Mouse (Mus musculus): ENCODE measurements at regions not wholly inside any gene's neighbourhood (a gene's known extent, or its start where the extent isn't known, plus 50 kb on each side); places are given as distances from the start of the nearest gene placed in this dataset.

DNA sequence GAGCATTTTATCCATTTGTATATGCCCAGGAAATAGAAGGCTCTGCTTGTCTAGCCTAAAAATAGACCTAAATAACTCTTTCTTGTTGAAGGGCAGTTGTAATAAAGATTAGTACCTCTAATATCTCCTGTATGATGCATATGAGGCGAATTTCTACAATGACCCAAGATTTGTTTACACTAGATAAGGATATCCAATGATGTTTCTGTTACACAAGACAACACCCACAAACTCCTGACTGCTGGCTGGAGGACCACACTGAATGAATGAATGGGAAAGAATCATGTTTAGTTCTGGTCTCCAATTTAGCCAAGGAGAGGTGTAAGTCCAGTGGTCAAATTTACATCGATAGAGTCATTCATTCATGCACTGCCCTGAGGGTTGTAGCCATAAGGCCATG, 118.3 kb downstream of the Dact1 start:
- no peak for TF ChIP-seq POLR2A (IDR thresholded peaks at IDR 0.05; ENCODE audit: control insufficient read depth, low read depth, low read length)
- no peak for TF ChIP-seq CTCF (IDR thresholded peaks at IDR 0.05; ENCODE audit: control insufficient read depth, insufficient read depth, insufficient replicate concordance, low read depth, low read length)
- no peaks in the 10 kb centered on the region for H3K36me3 ChIP-seq (ENCODE audit: control insufficient read depth, insufficient read depth, low read length)
- no peak overlapping the region for H3K27ac ChIP-seq (ENCODE audit: control insufficient read depth, insufficient read depth, low read depth, low read length)
- H3K4me1 ChIP-seq (ENCODE audit: control insufficient read depth, insufficient read depth, low read length): peaks cover 3% of the 10 kb centered on the region
- H3K27me3 ChIP-seq (ENCODE audit: control insufficient read depth, insufficient read depth, low read length): no peaks in the 10 kb centered on the region
- H3K4me3 ChIP-seq (ENCODE audit: control insufficient read depth, low read depth, low read length): no peak overlapping the region

- TF ChIP-seq POLR2A (IDR thresholded peaks at IDR 0.05; ENCODE audit: control insufficient read depth, low read depth, low read length): no peak
- no peak for TF ChIP-seq CTCF (IDR thresholded peaks at IDR 0.05; ENCODE audit: control insufficient read depth, insufficient read depth, insufficient replicate concordance, low read depth, low read length)
- Histone ChIP-seq H3K4me1 (ENCODE audit: control insufficient read depth, insufficient read depth, low read length) (peaks cover 3% of the 10 kb centered on the region), H3K36me3 (ENCODE audit: control insufficient read depth, insufficient read depth, low read length) (no peaks in the 10 kb centered on the region), H3K27ac (ENCODE audit: control insufficient read depth, insufficient read depth, low read depth, low read length) (no peak overlapping the region), H3K4me3 (ENCODE audit: control insufficient read depth, low read depth, low read length) (no peak overlapping the region), H3K27me3 (ENCODE audit: control insufficient read depth, insufficient read depth, low read length) (no peaks in the 10 kb centered on the region)
Measured at GRCm38 (mm10) chr12:71429561-71430200, 120.0 kb downstream of the Dact1 start.

GRCm38 (mm10) chr12:71430331-71430730, 120.6 kb downstream of the Dact1 start:
- TF ChIP-seq CTCF (IDR thresholded peaks at IDR 0.05; ENCODE audit: control insufficient read depth, insufficient read depth, insufficient replicate concordance, low read depth, low read length) (no peak), POLR2A (IDR thresholded peaks at IDR 0.05; ENCODE audit: control insufficient read depth, low read depth, low read length) (no peak)
- Histone ChIP-seq H3K4me1 (ENCODE audit: control insufficient read depth, insufficient read depth, low read length) (peaks cover 3% of the 10 kb centered on the region), H3K27me3 (ENCODE audit: control insufficient read depth, insufficient read depth, low read length) (no peaks in the 10 kb centered on the region), H3K27ac (ENCODE audit: control insufficient read depth, insufficient read depth, low read depth, low read length) (no peak overlapping the region), H3K4me3 (ENCODE audit: control insufficient read depth, low read depth, low read length) (no peak overlapping the region), H3K36me3 (ENCODE audit: control insufficient read depth, insufficient read depth, low read length) (no peaks in the 10 kb centered on the region)

- Histone ChIP-seq H3K27ac (ENCODE audit: control insufficient read depth, insufficient read depth, low read depth, low read length) (no peak overlapping the region), H3K4me1 (ENCODE audit: control insufficient read depth, insufficient read depth, low read length) (peaks cover 3% of the 10 kb centered on the region), H3K27me3 (ENCODE audit: control insufficient read depth, insufficient read depth, low read length) (no peaks in the 10 kb centered on the region), H3K36me3 (ENCODE audit: control insufficient read depth, insufficient read depth, low read length) (no peaks in the 10 kb centered on the region), H3K4me3 (ENCODE audit: control insufficient read depth, low read depth, low read length) (no peak overlapping the region)
- TF ChIP-seq POLR2A (IDR thresholded peaks at IDR 0.05; ENCODE audit: control insufficient read depth, low read depth, low read length): no peak
- TF ChIP-seq CTCF (IDR thresholded peaks at IDR 0.05; ENCODE audit: control insufficient read depth, insufficient read depth, insufficient replicate concordance, low read depth, low read length): no peak
Measured at GRCm38 (mm10) chr12:71431116-71431515, 121.4 kb downstream of the Dact1 start.

- H3K27ac ChIP-seq (ENCODE audit: control insufficient read depth, insufficient read depth, low read depth, low read length): no peak overlapping the region
- H3K4me1 ChIP-seq (ENCODE audit: control insufficient read depth, insufficient read depth, low read length): no peaks in the 10 kb centered on the region
- H3K4me3 ChIP-seq (ENCODE audit: control insufficient read depth, low read depth, low read length): no peak overlapping the region
- no peaks in the 10 kb centered on the region for H3K27me3 ChIP-seq (ENCODE audit: control insufficient read depth, insufficient read depth, low read length)
- no peaks in the 10 kb centered on the region for H3K36me3 ChIP-seq (ENCODE audit: control insufficient read depth, insufficient read depth, low read length)
- TF ChIP-seq POLR2A (IDR thresholded peaks at IDR 0.05; ENCODE audit: control insufficient read depth, low read depth, low read length) (no peak), CTCF (IDR thresholded peaks at IDR 0.05; ENCODE audit: control insufficient read depth, insufficient read depth, insufficient replicate concordance, low read depth, low read length) (no peak)
Measured at GRCm38 (mm10) chr12:71433549-71434200, 124.0 kb downstream of the Dact1 start.

- no peak overlapping the region for H3K4me3 ChIP-seq (ENCODE audit: control insufficient read depth, low read depth, low read length)
- H3K27ac ChIP-seq (ENCODE audit: control insufficient read depth, insufficient read depth, low read depth, low read length): no peak overlapping the region
- H3K27me3 ChIP-seq (ENCODE audit: control insufficient read depth, insufficient read depth, low read length): no peaks in the 10 kb centered on the region
- no peaks in the 10 kb centered on the region for H3K36me3 ChIP-seq (ENCODE audit: control insufficient read depth, insufficient read depth, low read length)
- TF ChIP-seq CTCF (IDR thresholded peaks at IDR 0.05; ENCODE audit: control insufficient read depth, insufficient read depth, insufficient replicate concordance, low read depth, low read length): no peak
- TF ChIP-seq POLR2A (IDR thresholded peaks at IDR 0.05; ENCODE audit: control insufficient read depth, low read depth, low read length): no peak
- H3K4me1 ChIP-seq (ENCODE audit: control insufficient read depth, insufficient read depth, low read length): no peaks in the 10 kb centered on the region
Measured at GRCm38 (mm10) chr12:71438254-71438653, 128.6 kb downstream of the Dact1 start.

- Histone ChIP-seq H3K27ac (ENCODE audit: control insufficient read depth, insufficient read depth, low read depth, low read length) (no peak overlapping the region), H3K4me3 (ENCODE audit: control insufficient read depth, low read depth, low read length) (no peak overlapping the region), H3K4me1 (ENCODE audit: control insufficient read depth, insufficient read depth, low read length) (no peaks in the 10 kb centered on the region), H3K36me3 (ENCODE audit: control insufficient read depth, insufficient read depth, low read length) (no peaks in the 10 kb centered on the region), H3K27me3 (ENCODE audit: control insufficient read depth, insufficient read depth, low read length) (no peaks in the 10 kb centered on the region)
- TF ChIP-seq POLR2A (IDR thresholded peaks at IDR 0.05; ENCODE audit: control insufficient read depth, low read depth, low read length): no peak
- TF ChIP-seq CTCF (IDR thresholded peaks at IDR 0.05; ENCODE audit: control insufficient read depth, insufficient read depth, insufficient replicate concordance, low read depth, low read length): no peak
Measured at GRCm38 (mm10) chr12:71440863-71441262, 131.2 kb downstream of the Dact1 start.
